Comparison of ENCODE assay signal across 12 mouse cellular contexts in genomic region chr15:36906789-36907188, GRCm38 (mm10).
"Had no signal": no experiment of that assay in that cellular context is flagged by ENCODE, and none has a peak within 500 bp of the region (broad histone marks: within the 10 kb centered on the region; RNA-seq: fewer than 3 reads in every experiment).

No protein-coding gene starts in this region.

- ATAC-seq: intestine, embryonic 15.5 days; midbrain, embryonic 16.5 days had no signal

- H3K4me2 ChIP-seq: hindbrain, embryonic 14.5 days; intestine, embryonic 15.5 days; limb, embryonic 13.5 days; liver, embryonic 13.5 days; midbrain, embryonic 12.5 days; neural tube, embryonic 13.5 days had no signal

- H3K36me3 ChIP-seq: intestine, embryonic 15.5 days; limb, embryonic 13.5 days; liver, embryonic 13.5 days; midbrain, embryonic 12.5 days; neural tube, embryonic 13.5 days had no signal

- H3K27ac ChIP-seq: hindbrain, embryonic 14.5 days; intestine, embryonic 15.5 days; limb, embryonic 13.5 days; liver, embryonic 13.5 days; midbrain, embryonic 12.5 days; neural tube, embryonic 13.5 days had no signal

- H3K27me3 ChIP-seq: intestine, embryonic 15.5 days; limb, embryonic 13.5 days; liver, embryonic 13.5 days; midbrain, embryonic 12.5 days; neural tube, embryonic 13.5 days had no signal

- DNase-seq: liver, embryonic 13.5 days; lung, adult 18-20 months; right cerebral cortex, postnatal 4 days; spleen, adult 18-20 months; thymus, adult 18-20 months; thymus, postnatal 14 days had no signal

- H3K9me3 ChIP-seq: intestine, embryonic 15.5 days; limb, embryonic 13.5 days; liver, embryonic 13.5 days; midbrain, embryonic 12.5 days; neural tube, embryonic 13.5 days had no signal

- H3K4me3 ChIP-seq: intestine, embryonic 15.5 days; limb, embryonic 13.5 days; liver, embryonic 13.5 days; midbrain, embryonic 12.5 days; neural tube, embryonic 13.5 days had no signal

- H3K9ac ChIP-seq: hindbrain, embryonic 14.5 days; intestine, embryonic 15.5 days; limb, embryonic 13.5 days; liver, embryonic 13.5 days; midbrain, embryonic 12.5 days; neural tube, embryonic 13.5 days had no signal
